Mouse (Mus musculus): ENCODE data around the gene Vps18. TPM values are rescaled to one million over a fixed set of nuclear protein-coding genes. Genes with fewer than 3 reads are reported as not detected.

Vps18 gene
- 9.0 and 9.6 TPM in 2 replicates for total RNA-seq (2014; fragmentation: Nextera tagmentation)
- total RNA-seq (2017): 19.8 and 21.2 TPM in 2 replicates
- 27.3 and 33.3 TPM in 2 replicates for polyA plus RNA-seq (2012)

DNA sequence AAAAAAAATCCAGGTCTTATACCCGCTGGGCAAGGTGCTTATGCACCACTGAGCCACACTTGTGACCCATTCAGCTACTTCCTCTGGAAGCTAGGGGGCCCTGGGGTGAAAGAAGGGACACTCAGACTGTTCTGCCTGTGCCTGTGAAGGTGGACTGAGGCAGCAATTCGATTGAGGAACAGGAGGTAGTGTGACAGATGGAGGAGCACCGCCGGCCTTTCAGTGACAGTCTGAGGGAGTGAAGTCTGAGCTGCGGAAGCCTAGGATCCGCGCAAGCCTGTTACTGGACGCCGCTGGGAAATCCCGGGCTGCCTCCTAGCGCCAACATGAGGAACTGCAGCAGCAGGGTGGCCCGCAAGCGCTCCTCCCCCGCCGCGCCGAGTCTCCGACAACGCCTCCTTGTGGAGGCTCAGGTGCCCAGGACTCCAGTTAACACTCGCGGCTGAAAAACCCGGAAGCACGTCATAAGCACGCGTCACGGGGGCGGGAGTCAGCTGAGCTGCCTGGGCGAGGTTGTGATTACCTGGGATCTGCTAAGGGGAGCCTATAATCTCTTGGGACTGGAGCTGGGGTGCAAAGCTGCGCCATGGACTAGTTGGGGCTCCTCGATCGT lies at the start of gene Vps18:
TSS of gene Vps18 (plus strand) at position 471 of the 613 bp plus-strand sequence.
- DNase-seq (ENCODE audit: low spot score): peak; percentile 80
- Histone ChIP-seq H3K36me3 (replicated peaks) (peaks cover 38% of the 10 kb centered on the region), H3K4me3 (ENCODE audit: low read depth, low read length) (peak within 1 kb of the TSS; percentile 82), H3K9me3 (replicated peaks) (no peaks in the 10 kb centered on the region), H3K27me3 (ENCODE audit: insufficient read depth, low read length) (peaks cover 6% of the 10 kb centered on the region; the same call in 1 of the 2 replicates), H3K4me1 (ENCODE audit: insufficient read depth, low read depth, low read length) (peaks cover 33% of the 10 kb centered on the region)
- TF ChIP-seq GATA2 (IDR thresholded peaks at IDR 0.05; ENCODE audit: borderline replicate concordance, low read depth, low read length): no peak
- no peak for TF ChIP-seq GATA1 (IDR thresholded peaks at IDR 0.05; ENCODE audit: borderline replicate concordance, low read length)
- TF ChIP-seq CTCF (IDR thresholded peaks at IDR 0.05; ENCODE audit: low read depth, low read length): peak; percentile 95
- TF ChIP-seq TAL1 (conservative IDR thresholded peaks at IDR 0.05; ENCODE audit: low read depth, low read length): no peak
- TF ChIP-seq POLR2AphosphoS5 (IDR thresholded peaks at IDR 0.05; ENCODE audit: insufficient replicate concordance, low read depth, low read length): no peak
- peak; percentile 93 for ATAC-seq (ENCODE audit: extremely low read depth, insufficient number of reproducible peaks, low FRiP score, poor library complexity, severe bottlenecking)

DNA sequence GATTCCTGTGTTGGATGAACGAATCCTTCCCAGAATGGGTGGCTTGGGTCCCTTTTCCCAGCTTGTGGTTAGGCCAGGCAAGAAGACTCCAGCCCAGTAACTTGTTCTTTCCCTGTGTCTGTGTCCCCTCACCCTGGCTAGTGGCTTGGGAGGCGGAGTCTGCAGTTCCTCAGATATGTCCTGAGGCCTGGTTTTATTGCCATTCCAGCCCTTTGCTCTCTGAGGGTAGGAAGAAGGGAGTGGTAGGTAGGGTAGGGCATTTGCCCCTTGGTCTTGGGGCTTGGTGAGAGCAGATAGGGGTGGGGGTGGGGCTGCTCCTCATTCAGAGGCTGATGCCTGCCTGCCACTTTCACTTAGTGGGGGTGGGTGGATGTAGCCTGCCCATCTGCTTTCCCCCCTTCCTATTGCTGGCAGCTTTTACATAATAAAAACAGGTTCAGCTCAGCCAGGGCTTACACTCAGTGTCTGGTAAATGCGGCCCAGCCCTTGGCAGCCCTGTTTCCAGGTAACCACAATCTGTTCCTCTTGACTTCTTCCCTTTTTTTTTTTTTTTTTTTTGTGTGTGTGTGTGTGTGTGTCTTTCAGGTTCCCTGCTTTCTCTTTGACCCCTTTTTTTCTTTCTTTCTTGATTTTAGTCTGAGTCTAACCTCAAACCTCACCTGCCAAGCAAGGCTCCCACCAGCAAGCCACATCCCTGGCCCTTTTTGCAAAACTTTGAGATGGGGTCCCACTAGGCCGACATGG lies 48.3 kb upstream of the Vps18 start:
- no peak for DNase-seq (ENCODE audit: low spot score)
- ATAC-seq (ENCODE audit: extremely low read depth, insufficient number of reproducible peaks, low FRiP score, poor library complexity, severe bottlenecking): no peak
- Histone ChIP-seq H3K4me1 (ENCODE audit: insufficient read depth, low read depth, low read length) (no peaks in the 10 kb centered on the region; the same call in 1 of the 2 replicates), H3K9me3 (replicated peaks) (no peaks in the 10 kb centered on the region), H3K27me3 (ENCODE audit: insufficient read depth, low read length) (peaks cover 52% of the 10 kb centered on the region), H3K4me3 (ENCODE audit: low read depth, low read length) (no peak overlapping the region), H3K36me3 (replicated peaks) (no peaks in the 10 kb centered on the region)
- no peak for TF ChIP-seq GATA1 (IDR thresholded peaks at IDR 0.05; ENCODE audit: borderline replicate concordance, low read length)
- TF ChIP-seq GATA2 (IDR thresholded peaks at IDR 0.05; ENCODE audit: borderline replicate concordance, low read depth, low read length): no peak
- TF ChIP-seq TAL1 (conservative IDR thresholded peaks at IDR 0.05; ENCODE audit: low read depth, low read length): no peak
- TF ChIP-seq CTCF (IDR thresholded peaks at IDR 0.05; ENCODE audit: low read depth, low read length): no peak
- TF ChIP-seq POLR2AphosphoS5 (IDR thresholded peaks at IDR 0.05; ENCODE audit: insufficient replicate concordance, low read depth, low read length): no peak

DNA sequence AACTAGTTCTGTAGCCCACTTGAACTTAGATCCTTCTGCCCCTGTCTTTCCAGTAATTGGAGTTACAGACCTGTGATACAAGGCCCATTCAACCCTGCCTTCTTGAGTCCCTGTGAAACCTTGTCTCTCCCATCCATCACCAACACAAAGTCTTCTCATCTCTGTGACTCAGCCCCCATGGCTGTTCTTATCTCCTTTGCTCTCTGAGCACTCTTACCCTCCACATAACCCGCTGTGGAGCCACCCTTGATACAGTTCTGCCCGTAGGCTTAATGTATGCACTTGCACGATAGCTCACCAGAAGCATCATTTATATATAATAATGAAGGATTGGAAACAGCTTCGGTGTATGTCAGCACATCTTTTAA lies 47.7 kb upstream of the Vps18 start:
- Histone ChIP-seq H3K9me3 (replicated peaks) (no peaks in the 10 kb centered on the region), H3K36me3 (replicated peaks) (no peaks in the 10 kb centered on the region), H3K4me1 (ENCODE audit: insufficient read depth, low read depth, low read length) (no peaks in the 10 kb centered on the region; the same call in 1 of the 2 replicates), H3K4me3 (ENCODE audit: low read depth, low read length) (no peak overlapping the region), H3K27me3 (ENCODE audit: insufficient read depth, low read length) (peaks cover 53% of the 10 kb centered on the region)
- ATAC-seq (ENCODE audit: extremely low read depth, insufficient number of reproducible peaks, low FRiP score, poor library complexity, severe bottlenecking): no peak
- no peak for DNase-seq (ENCODE audit: low spot score)
- no peak for TF ChIP-seq TAL1 (conservative IDR thresholded peaks at IDR 0.05; ENCODE audit: low read depth, low read length)
- no peak for TF ChIP-seq POLR2AphosphoS5 (IDR thresholded peaks at IDR 0.05; ENCODE audit: insufficient replicate concordance, low read depth, low read length)

DNA sequence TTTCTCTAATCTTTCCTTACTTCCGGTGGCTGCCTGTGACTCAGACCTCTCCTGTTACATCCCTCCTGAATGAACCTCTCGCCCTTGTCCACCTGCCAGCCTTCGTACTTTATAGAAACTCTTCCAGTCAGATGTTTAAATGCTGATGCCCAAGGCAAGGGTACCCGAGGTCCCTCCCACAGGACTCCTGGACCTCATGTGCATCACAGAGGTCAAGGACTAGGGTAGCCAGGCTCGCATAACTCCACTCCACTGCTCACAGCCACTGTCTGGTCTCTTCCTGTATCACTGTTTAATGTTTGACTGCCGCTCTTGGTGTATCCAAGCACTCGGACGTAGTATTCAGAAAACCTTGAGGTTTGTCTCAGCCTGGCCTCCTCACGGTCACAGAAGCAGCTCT lies 46.0 kb upstream of the Vps18 start:
- no peaks in the 10 kb centered on the region for H3K36me3 ChIP-seq (replicated peaks)
- TF ChIP-seq GATA2 (IDR thresholded peaks at IDR 0.05; ENCODE audit: borderline replicate concordance, low read depth, low read length) (no peak), POLR2AphosphoS5 (IDR thresholded peaks at IDR 0.05; ENCODE audit: insufficient replicate concordance, low read depth, low read length) (no peak), CTCF (IDR thresholded peaks at IDR 0.05; ENCODE audit: low read depth, low read length) (no peak), TAL1 (conservative IDR thresholded peaks at IDR 0.05; ENCODE audit: low read depth, low read length) (no peak), GATA1 (IDR thresholded peaks at IDR 0.05; ENCODE audit: borderline replicate concordance, low read length) (no peak)
- no peaks in the 10 kb centered on the region; the same call in 1 of the 2 replicates for H3K4me1 ChIP-seq (ENCODE audit: insufficient read depth, low read depth, low read length)
- H3K9me3 ChIP-seq (replicated peaks): no peaks in the 10 kb centered on the region
- H3K4me3 ChIP-seq (ENCODE audit: low read depth, low read length): no peak overlapping the region
- DNase-seq (ENCODE audit: low spot score) (no peak), ATAC-seq (ENCODE audit: extremely low read depth, insufficient number of reproducible peaks, low FRiP score, poor library complexity, severe bottlenecking) (no peak)
- peaks cover 59% of the 10 kb centered on the region for H3K27me3 ChIP-seq (ENCODE audit: insufficient read depth, low read length)

DNA sequence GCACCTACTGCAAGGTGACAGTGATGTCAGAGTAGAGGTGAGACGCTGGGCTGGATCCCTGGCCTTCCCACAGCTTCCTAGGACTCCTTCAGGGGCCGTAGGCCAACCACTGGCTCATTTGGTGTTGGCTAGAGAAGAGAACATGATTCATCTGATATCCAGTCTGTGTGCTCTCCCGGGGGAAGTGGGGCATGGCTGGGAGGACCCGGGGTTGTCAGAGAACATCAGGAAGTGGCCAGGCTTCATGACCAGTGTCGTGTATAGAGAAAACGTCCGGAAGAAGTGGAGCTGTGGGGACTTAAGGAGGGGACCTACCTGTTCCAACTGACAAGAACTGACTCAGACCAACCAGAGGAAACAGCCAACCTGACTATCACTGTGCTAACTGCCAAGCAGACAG lies 43.3 kb upstream of the Vps18 start:
- DNase-seq (ENCODE audit: low spot score) (no peak), ATAC-seq (ENCODE audit: extremely low read depth, insufficient number of reproducible peaks, low FRiP score, poor library complexity, severe bottlenecking) (no peak)
- Histone ChIP-seq H3K9me3 (replicated peaks) (no peaks in the 10 kb centered on the region), H3K4me3 (ENCODE audit: low read depth, low read length) (no peak overlapping the region), H3K4me1 (ENCODE audit: insufficient read depth, low read depth, low read length) (no peaks in the 10 kb centered on the region), H3K36me3 (replicated peaks) (no peaks in the 10 kb centered on the region), H3K27me3 (ENCODE audit: insufficient read depth, low read length) (peaks cover 65% of the 10 kb centered on the region)
- TF ChIP-seq CTCF (IDR thresholded peaks at IDR 0.05; ENCODE audit: low read depth, low read length) (no peak), GATA2 (IDR thresholded peaks at IDR 0.05; ENCODE audit: borderline replicate concordance, low read depth, low read length) (no peak), GATA1 (IDR thresholded peaks at IDR 0.05; ENCODE audit: borderline replicate concordance, low read length) (no peak), POLR2AphosphoS5 (IDR thresholded peaks at IDR 0.05; ENCODE audit: insufficient replicate concordance, low read depth, low read length) (no peak), TAL1 (conservative IDR thresholded peaks at IDR 0.05; ENCODE audit: low read depth, low read length) (no peak)

DNA sequence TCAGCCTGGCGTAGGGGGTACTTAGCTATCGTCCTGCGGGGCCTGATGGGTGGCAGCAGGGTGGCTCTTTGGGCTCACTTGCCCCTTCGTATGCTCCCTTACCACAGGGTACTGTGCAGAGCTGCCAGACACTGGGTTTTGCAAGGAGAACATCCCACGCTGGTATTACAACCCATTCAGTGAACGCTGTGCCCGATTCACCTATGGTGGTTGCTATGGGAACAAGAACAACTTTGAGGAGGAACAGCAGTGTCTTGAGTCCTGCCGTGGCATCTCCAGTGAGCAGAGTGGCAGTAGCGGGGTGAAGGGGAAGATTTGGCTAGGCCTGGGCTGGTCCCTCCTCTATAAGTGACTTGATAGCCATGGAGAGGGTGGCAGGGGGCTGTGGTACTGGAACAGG lies 40.6 kb upstream of the Vps18 start:
- H3K9me3 ChIP-seq (replicated peaks): no peaks in the 10 kb centered on the region
- ATAC-seq (ENCODE audit: extremely low read depth, insufficient number of reproducible peaks, low FRiP score, poor library complexity, severe bottlenecking) (no peak), DNase-seq (ENCODE audit: low spot score) (no peak)
- peaks cover 48% of the 10 kb centered on the region for H3K27me3 ChIP-seq (ENCODE audit: insufficient read depth, low read length)
- H3K36me3 ChIP-seq (replicated peaks): no peaks in the 10 kb centered on the region
- H3K4me3 ChIP-seq (ENCODE audit: low read depth, low read length): no peak overlapping the region
- H3K4me1 ChIP-seq (ENCODE audit: insufficient read depth, low read depth, low read length): peaks cover 8% of the 10 kb centered on the region
- no peak for TF ChIP-seq GATA2 (IDR thresholded peaks at IDR 0.05; ENCODE audit: borderline replicate concordance, low read depth, low read length)
- TF ChIP-seq GATA1 (IDR thresholded peaks at IDR 0.05; ENCODE audit: borderline replicate concordance, low read length): no peak
- no peak for TF ChIP-seq CTCF (IDR thresholded peaks at IDR 0.05; ENCODE audit: low read depth, low read length)
- no peak for TF ChIP-seq TAL1 (conservative IDR thresholded peaks at IDR 0.05; ENCODE audit: low read depth, low read length)
- no peak for TF ChIP-seq POLR2AphosphoS5 (IDR thresholded peaks at IDR 0.05; ENCODE audit: insufficient replicate concordance, low read depth, low read length)

Measured in G1E (cell line).